Mouse (Mus musculus) ovary, postnatal 14 days (tissue): Measurements from ENCODE around the gene Agap1.

Experiments used
- DNase-seq: peaks from one replicate; pipeline ENCODE4 v3.0.0; 2022; ENCODE audit warnings: low spot score

Gene Agap1

GRCm38 (mm10) chr1:89902236-89902635 lies 447.6 kb downstream of the Agap1 start:
- no peak for DNase-seq

GRCm38 (mm10) chr1:89902641-89903040 lies 448.0 kb downstream of the Agap1 start:
- DNase-seq: no peak

DNA sequence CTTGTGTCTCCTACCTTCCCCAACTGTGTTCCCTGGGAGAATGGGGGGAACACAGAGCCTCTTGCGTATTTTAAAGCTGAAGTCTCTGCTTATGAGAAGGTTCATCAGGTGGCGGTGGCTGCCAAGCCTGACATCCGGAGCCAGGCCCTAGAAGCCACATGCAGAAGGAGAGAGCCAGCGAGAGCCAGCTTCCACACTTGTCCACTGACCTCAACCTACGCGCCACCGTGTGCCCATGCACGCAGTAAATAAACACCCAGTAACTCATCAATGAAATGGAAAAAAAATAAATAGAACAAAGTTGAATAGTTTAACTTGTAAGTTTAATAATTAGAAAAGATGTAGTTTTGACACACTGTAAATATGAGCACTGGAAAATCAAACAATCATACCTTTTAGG lies 455.2 kb downstream of the Agap1 start:
- no peak for DNase-seq

DNA sequence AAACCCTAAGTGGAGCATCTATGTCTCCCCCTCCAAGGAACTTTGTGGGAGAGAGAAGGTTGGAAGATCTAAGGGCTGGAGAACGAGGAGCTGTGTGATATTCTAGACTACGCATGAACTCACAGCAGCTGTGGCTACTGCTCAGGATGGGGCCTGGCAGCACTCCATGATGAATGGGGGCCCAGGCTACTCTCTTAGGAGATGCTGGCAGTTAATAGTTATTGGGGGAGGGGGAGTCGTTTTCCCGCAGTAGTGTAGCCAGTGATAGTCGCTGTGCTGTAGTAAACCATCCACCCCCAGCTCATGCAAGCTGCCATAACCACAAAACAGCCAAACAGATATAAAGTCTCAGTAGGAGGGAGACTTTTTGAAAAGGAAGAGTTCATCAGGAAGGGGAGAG lies 457.8 kb downstream of the Agap1 start:
- DNase-seq: no peak

DNA sequence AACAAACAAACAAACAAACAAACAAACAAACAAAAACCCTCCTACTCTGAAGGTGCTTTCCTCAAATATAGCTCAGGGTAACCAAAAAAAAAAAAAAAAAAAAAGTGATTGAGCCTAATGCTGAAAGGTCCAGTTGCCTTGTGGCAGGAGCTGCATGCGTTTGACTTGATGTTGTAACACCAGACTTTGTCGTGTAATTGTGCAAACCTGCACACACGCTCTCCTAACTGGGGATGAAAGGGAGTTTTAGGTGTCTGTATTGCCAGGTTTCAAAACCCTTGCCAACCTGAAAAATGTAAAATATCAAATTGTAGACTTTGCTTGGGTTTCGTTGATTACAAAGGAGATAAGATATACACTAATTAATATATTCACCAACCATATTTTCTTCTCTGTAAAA lies 459.0 kb downstream of the Agap1 start:
- no peak for DNase-seq

DNA sequence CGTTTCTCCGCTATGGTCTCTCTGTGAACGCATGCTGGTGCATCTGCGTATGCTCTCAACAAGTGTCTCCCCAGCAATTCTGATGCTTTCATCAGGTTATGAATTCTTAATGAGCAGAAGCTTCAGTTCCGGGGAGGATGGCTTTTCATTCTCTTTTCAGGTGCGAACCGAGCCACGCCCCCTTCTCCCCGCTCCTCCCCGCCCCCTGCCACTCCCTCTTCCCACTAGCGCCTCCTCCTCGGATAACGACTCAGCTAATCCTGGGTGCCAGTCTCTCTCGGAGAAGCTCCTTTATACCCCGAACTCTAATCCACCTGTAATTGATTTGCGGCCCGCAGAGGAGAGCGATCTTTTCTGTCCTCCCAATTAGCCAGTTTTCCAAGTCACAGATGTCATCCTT lies 463.5 kb downstream of the Agap1 start:
- DNase-seq: no peak

GRCm38 (mm10) chr1:89919206-89919605 lies 464.6 kb downstream of the Agap1 start:
- DNase-seq: no peak

DNA sequence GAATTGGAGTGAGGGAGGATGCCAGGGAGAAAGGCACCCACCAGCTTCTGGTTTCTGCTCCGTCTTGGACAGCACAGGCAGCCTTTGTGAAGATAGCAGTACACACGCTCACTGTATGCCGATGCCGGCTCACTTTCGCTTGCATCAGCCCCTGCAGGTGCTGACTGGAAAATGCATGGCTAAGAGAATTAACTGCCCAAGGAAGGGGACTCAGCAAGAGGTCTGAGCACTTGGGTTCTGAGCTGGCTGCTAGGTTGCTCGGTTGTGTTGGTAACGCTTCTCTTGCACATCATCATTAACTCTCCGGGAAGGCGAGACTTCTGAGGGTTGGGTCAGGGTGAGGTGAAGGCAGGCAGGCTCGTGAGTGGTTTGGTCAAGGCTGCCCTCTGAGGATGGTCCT lies 467.2 kb downstream of the Agap1 start:
- DNase-seq: no peak

DNA sequence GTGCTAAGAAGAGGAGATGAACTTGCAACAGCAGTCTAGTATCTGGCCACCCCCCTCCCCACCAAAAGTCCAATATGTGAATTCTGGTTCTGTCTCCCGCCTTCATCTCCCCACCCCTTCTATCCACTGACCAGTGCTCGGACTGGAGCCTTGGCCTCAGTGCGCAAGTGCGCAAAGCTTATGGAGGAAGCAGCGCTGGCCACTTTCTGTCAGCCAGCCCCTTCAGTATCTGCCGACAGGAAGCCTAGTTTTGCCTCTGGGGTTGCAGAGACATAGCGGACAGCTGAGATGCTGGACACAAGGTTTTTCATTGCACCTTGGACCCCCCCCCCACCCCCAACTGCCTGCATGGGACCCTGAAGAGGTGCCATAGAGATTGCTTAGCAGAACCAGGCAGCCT lies 467.7 kb downstream of the Agap1 start:
- DNase-seq: no peak

GRCm38 (mm10) chr1:89922883-89923641 lies 468.5 kb downstream of the Agap1 start:
- no peak for DNase-seq

DNA sequence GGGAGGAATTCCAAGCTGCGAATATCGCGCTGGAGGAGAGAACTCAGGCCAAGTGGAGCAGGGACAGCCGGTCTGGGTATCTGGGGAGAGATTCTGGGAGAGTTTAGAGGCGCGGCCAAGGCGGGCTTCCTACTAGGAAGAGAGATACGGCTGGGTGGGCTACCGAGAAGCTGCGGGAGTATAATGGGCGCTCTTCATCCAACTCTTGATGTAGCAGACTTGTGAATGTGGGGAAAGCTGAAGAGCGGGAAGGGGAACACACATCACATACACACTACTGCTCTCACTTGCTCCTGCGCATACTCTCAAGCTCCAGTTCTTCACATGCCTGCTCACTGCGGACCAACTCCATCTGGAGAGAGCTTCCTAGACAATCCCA lies 469.0 kb downstream of the Agap1 start:
- DNase-seq: no peak

DNA sequence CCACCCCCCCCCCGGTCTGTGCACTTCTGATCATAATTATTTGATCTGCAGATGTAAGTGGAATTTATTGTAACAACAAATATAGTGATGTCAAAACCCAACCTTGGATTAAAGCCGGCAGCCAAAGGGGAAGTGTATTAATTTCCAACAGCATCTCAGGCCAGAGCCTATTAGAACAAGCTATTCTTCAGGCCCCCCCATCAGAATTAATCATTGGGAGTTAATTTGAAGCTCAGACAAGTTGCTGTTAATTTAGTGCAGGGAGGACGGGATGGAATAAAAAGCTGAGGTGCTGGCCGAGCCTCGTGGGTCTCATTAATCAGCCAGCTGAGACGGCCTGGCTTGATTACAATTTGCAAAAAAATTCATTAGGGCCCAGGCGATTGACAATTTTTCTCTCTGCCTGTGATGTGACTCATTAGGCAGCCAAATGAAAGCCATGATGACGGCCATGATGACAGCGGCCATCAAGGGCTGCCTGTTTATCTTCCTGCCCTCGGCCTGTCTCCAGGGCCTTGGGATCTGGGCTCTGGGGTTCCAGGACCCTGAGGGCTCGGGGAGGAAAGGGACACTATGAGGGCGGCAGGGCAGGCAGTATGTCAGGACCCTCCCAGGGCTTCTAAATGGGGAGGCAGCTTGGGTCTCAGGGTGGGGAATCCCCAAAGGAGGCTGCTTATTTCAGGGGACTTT lies 471.0 kb downstream of the Agap1 start:
- DNase-seq: no peak

GRCm38 (mm10) chr1:89926583-89927060 lies 472.0 kb downstream of the Agap1 start:
- no peak for DNase-seq

DNA sequence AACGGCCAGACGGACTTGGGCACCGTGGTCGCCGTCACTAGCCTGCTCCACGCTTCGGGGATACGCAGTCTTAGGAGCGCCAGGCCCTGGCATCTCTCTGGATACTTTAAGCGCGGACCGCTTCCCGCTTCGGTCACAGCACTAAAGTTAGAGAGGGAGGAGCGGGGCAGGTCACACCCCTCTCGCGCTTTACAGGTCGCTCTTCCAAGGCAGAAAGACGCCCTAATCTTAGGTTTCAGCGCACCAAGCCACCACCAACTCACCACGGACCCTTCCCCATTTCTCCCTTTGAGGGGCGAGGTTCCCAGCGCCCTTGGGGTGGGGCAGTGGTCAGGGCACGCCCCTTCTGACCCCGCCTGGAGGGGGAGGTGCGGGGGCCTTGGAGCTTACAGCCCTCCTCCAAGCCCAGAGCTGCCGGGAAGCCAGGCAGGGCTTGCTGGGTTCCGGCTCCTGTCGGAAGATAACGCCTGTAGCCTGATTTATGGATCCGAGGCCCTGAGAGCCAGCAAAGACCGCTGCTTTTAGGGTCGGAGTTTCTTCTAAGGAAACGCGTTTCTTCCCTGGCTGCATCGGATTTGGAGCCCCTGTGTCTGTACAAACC lies 472.6 kb downstream of the Agap1 start:
- no peak for DNase-seq

GRCm38 (mm10) chr1:89928676-89929075 lies 474.1 kb downstream of the Agap1 start:
- no peak for DNase-seq

- no peak for DNase-seq
Measured at GRCm38 (mm10) chr1:89929181-89929580, 474.6 kb downstream of the Agap1 start.

DNA sequence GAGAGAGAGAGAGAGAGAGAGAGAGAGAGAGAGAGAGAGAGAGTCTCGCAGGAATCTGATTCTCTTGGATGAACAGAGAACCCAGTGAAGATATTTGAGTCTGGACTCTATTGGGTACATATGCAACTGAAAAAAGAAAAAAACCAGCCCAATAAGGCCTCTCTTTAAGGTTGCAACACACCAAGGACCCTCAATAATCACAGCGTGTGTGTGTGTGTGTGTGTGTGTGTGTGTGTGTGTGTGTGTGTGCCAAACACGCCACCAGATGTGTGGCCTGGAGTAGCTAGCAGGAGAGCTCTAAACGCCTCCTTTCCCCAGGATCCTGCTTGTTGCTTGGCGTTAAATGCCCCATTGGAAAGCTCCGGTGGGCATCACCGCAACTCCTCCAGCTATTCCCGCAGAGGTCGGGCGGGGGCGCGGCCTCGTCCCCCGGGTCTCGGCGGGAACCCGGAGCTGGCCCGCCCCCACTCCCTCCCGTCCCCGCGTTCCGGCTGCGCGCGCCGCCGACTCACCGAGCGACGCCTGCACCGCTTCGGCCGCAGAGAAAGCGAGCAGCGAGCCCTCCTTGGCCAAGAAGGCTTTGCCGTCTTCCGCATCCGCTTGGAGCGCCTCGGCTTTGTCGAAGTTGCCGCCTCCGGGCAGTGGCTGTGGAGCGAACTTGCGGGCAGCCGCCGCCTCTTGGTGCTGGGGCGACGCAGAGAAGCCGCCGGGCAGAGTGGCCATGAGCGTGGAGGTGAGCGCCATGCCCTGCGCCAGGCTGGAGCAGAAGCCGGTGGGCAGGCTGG lies 475.3 kb downstream of the Agap1 start:
- no peak for DNase-seq

DNA sequence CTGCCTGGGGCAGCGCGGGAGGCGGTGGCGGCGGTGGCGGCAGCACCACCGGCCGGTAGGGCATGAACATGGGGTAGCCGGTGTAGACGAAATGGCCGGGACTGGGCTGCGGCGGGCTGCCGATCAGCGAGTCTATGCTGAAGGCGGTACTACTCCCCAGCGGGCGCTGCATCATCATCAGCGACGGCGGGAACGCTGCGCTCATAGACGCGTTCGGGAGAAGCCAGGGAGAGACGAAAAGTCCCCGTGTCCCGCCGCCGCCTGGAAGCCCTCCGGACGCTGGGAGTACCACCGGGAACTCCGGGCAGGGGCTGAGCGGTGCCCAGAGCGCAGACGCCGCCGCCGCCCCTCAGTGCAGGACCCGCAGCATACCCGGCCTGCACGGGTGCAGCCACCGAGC lies 475.9 kb downstream of the Agap1 start:
- no peak for DNase-seq

DNA sequence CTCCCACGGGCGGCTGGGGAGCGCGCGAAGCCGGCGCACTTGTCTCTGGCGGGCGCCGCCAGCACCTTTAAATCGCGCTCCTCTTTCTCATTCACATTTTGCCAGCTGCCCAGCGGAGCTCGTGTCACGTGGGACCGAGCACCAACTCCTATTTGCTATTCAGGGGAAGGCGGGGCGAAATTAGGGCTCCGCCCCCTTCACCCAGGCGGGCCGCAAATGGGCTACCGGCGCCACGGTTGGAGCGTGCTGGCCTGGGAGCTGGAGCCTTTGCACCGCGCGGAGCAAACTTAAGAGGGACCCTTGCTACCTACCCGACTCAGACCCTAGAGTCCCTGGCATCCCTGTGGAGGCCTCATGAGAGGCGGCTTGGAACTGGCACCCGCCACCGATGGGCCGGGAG lies 476.5 kb downstream of the Agap1 start, which contains the start of gene Gbx2:
Gene Gbx2, minus strand, starts transcription at position 60 of the 400 bp plus-strand sequence.
- no peak for DNase-seq

DNA sequence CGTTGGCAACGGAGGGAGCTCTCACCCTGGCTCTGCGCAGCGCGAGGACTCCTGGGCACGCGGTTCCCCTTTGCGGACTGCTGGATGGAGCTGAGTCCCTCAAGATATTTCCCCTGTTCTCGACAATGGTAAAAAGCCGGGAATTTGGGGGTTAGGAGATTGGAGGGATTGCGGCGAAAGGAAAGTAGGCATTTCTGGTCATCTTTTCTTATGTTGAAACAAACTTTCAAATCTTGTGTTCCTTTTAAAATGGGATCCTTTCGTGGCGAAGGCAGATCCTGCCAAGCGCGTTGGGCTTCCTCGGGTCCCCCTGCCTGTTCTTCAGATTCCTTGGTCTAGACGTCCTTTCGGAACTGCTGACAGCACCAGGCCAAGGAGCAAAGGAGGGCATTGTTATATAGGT lies 477.4 kb downstream of the Agap1 start:
- no peak for DNase-seq

GRCm38 (mm10) chr1:89932616-89933015 lies 478.0 kb downstream of the Agap1 start:
- no peak for DNase-seq

GRCm38 (mm10) chr1:89933028-89933427 lies 478.4 kb downstream of the Agap1 start:
- DNase-seq: no peak
